Mouse (Mus musculus) ovary, postnatal 10 days (tissue): ENCODE measurements around the gene Stac.

Source experiments
- DNase-seq: peaks from one replicate; pipeline ENCODE4 v3.0.0; 2022; ENCODE audit warnings: low spot score

Stac gene

DNA sequence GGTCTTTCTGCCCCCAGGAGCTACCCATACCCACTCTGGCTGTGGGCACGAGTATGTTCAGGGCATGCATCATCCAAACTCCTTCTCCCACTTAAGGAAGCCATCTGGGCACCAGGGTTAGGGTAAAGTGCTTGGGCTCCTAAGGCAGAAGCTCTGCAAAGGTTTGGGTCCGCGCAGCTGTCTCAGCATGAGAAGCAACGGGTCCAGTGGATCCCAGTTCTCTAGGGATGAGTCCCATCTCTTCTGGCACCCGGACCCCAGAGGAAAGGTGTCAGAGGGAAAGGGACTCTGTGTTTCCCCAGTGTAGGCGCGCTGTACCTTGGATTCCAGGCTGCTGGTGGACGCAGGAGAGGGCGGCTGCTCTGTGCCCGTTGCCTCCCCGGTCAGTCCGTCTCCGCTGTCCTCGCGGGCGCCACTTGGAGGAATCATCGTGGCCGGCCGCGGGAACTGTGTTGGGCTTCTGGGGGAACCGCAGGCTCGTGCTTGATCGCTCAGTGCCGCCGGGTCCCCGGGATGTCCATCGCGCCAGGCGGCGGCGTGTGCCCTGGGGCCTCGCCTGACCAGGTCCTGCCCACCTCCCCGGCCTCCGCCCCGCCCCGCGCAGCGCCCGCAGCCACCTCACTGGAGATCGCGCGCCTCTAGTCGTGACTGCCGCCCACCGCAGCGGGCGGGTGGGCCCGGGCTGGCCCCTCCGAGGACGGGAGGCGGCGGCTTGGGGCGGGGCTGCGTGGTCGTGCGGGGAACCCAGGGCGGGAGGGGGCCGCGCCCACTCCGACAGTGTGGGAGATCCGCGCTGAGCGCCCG lies at the start of gene Stac:
TSS of gene Stac (minus strand) at position 669 of the 804 bp plus-strand sequence.
- no peak for DNase-seq

DNA sequence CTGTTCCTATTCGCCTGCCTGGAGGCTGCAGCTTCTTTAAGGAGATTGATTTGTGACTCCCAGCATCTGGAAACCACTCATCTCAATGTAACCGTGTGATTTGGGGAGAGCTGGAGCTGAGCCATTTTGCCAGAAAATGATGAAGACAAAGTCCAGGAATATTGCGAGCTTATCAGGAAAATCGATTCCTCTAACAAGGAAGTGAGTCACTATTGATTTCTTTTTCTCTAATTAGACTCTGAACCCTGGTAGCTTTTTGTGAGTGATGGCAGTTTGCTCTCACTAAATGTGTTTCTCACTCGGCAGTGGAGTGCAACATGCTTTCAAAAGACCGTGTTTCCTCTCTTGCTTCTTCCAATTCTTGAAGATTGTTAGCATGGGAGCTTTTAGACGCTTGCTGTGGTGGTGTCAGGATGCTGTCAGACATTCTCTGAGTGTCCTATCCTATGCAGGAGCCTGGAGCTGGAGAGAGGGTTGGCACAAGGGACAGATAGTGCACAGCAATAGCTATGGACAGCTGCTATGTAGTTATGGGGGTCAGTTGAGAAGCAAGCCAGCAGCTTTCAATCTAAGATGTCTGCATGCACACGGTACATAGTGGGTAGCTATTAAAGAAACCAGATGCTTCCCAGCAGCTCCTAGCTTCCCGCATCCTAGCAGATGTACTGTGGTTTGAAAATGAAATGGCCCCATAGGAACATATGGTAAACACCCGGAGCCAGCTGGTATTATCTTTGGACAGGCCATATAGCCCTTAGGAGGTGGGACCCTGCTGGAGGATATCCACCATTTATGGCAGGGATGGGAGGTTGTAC lies 49.5 kb upstream of the Stac start:
- no peak for DNase-seq

- DNase-seq: no peak
Observed at GRCm38 (mm10) chr9:111739026-111739425, 48.9 kb upstream of the Stac start.

DNA sequence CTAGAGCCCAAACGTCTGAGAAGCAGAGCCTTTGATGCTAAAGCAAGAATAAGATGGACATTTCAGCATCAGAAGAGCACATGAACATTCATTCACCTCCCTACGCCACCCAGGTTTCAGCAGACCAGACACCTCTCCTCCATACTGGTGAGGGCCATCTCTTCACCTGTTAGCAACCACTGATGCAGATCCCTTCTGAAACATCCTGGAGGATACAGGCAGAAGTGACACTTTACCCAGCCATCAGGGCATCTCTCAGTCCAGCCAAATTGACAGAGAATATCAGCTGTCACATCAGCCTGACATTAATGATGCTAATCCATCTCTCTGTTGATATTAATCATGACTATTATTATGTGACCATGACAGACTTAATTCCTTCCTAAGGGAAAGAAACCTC lies 47.6 kb upstream of the Stac start:
- DNase-seq: no peak

DNA sequence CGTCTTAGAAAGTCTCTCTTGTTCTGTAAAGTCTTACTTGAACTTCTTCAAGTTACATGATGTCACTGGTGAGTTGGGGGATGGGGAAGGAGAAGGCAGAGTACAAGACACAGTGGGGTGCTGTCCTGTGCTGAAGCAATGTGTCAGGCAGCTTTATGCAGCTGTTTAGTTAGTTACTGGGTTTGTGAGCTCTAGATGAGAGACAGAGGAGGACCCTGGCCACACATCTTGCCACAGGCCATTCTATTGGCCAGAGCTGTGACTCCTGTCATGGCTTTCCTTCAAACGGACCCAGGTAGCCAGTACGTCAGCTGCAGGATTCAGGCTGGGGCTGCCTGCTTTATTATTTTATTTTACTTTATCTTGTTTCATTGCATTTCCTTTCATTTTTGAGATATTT lies 45.8 kb upstream of the Stac start:
- DNase-seq: no peak

DNA sequence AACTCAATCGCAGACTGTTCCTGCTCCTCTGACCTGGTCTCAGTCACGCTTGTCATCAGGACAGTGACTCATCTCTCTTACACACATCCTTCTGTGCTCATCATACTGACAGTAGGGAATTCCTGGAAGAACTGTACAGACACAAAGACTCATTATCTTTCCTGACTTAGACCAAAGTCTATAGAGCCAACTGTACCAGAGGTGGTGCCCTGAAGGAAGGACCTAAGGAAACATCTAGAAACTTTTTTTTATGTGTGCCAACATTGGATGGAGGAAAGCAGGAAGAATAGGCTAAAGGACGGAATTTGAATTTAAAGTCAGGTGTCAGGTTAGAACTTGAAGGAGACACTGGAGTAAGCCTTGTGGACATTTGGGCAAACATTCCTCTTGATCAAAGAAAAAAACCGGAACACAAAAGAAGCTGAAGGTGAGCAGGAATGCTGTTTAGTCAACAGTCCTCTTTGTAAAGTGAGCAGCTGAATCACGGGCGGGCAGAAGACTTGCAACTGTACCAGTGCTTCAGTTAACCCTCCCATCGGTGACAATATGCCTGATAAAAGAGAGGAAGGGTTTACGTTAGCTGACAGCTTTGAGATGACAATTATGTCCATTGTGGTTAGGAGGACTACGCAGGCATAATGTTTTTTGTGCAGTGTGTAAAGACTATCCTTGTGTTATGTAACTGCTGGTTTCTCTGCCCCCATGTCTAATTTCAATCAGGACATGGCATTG lies 42.0 kb upstream of the Stac start:
- DNase-seq: no peak

DNA sequence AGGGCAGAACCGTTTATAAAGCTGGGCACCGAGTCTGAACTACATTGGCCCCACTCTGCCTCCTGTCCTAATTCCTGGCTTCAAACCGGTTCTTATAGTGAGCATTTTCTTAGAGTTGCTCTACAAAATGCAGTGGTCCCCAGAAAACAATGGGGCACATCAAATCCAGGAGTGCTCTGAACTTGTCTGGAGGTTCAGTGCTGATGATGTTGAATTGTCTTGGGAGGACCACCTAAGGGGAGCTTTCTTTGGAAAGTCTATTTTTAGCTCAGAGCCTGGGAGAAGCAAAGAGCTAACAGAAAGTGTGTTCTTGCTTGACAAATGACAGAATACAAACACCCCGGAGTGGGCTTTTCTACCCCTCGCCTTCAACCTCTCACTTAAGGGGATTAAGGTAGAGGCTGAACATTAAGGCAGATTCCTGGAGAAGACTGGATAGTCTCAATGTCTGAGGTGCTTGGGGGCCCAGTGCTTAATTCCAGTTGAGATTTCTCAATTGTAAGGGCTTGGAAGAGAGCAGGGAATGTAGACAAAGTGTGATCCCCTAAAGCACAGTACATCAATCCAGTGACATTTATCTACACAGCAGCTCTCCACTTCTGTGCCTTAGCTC lies 34.9 kb upstream of the Stac start:
- DNase-seq: no peak

DNA sequence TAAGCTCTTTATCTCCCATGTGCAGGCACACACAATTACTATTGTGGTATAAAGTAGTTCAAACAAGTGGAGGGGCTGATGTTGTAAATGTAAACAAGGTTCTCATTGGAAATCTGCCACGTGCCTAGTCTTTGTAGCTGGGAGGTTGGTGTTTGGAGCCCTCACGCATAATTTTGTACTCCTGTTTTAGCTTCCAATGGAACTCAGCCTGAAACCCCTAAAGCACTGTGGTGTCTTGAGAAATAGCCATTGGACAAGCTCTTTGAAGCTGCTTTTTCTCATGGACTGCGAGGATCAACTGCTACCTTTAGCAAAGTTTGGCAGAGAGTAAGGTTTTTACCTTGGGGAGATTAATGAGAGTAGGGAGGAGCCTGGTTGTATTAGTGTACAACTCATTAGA lies 24.3 kb upstream of the Stac start:
- no peak for DNase-seq

DNA sequence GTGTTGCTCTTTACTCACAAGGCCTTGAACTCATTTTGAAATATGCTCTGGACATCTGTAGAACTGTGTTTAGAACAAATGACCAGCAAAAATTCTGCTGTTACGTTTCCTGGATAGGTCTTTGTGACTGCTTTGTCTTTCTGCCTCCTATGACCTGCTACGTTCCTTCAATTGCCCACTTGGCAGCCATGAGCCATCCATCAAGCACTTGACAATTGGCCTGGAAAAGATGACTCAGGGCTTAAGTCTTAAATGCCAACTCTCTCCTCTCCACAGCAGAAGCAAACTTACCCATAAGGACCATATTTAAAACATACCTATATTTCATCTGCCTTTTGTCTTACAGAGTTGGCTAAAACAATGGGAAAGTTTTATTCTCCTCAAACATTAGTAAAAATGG lies 10.0 kb upstream of the Stac start:
- DNase-seq: no peak

DNA sequence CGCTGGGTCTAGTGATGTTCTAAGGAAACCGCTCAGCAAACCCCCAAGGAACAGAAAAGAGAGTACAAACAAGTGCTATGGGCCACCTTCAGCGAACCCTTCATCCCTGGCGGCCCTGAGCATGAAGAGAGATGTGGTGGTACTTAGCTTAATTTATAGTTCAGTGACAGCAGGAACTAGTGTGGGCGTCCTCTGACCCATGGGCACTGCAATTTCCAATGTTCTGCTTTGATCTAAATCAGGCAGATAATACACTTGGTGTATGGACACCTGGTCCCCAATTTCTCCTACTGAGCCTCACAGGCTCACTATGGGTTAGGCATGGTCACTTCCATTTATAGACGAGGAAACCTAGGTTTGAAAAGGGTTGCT lies 322 bp upstream of the Stac start:
- no peak for DNase-seq

GRCm38 (mm10) chr9:111689146-111689545 lies 1.0 kb downstream of the Stac start:
- no peak for DNase-seq

DNA sequence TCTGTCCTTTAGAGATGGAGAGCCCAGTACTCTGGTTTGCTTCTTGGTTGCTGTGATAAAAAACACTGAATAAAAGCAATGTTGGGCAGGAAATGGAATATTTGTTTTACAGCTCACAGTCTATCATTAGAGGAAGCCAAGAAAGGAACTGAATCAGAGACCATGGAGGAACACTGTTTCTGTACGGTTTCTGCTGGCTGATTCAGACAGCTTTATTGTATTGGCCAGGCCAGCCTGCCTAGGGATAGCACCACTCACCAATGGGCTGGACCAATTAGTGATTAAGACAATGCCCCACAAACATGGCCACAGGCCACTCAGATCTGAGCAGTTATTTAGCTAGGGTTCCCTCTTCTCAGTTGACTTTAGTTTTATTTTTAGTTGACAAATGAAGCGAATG lies 6.0 kb downstream of the Stac start:
- DNase-seq: no peak

- DNase-seq: no peak
Observed at GRCm38 (mm10) chr9:111679516-111679915, 10.6 kb downstream of the Stac start.

GRCm38 (mm10) chr9:111669816-111670215 lies 20.3 kb downstream of the Stac start:
- DNase-seq: no peak

DNA sequence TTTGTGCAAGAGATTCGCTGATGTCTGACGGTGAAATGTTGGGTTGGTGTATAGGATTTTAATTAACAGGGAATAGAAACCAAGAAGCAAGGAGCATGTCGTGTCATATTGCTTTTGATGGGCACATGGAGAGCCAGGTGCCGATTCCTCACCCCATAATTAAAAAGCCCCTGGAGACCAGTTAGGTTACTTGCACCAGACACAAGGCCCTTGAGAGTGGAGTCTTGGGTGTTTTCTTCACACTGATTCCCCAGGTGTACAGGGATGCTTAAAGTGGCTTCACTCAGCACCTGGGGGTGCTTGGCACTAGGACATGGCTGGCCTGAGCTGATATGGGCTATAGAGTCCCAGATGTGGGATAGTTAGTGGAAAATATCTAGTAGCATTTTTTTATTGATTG lies 35.1 kb downstream of the Stac start:
- DNase-seq: no peak

- no peak for DNase-seq
Observed at GRCm38 (mm10) chr9:111644228-111644627, 45.9 kb downstream of the Stac start.

DNA sequence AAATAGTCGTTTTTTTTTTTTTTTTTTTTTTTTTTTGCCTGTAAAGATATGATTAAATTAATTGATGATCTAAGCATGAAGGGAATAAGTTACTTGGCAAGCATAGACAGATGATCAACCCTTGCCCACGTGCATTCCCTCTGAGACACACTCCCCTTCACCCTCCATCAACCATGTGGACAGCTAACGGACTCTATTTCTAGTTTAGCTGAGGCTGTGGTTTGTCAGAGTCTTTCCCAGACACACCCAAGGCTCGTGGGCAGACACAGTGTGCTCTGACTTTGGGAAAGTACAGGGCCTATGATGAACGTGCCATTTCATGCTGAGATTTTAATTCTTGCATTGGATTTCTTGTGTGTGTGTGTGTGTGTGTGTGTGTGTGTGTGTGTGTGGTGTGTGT lies 46.8 kb downstream of the Stac start:
- DNase-seq: no peak

DNA sequence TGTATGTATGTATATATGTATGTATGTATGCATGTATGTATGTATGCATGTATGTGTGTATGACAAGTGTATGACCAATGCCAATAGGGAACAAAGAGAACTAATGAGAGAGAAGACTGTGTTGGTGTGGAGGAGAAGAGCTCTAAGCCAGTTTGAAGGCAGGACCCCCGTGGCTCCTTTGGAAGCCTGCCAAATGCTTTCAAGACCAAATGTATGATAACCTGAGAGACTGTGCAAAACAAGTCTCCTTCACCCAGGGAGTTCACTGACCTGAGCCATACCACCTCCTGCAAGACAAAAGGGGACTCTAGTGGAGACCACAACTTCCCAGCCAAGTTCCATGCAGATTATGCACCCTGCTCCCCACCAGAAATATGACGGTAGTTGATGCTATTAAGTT lies 52.5 kb downstream of the Stac start:
- no peak for DNase-seq

- DNase-seq: no peak
Observed at GRCm38 (mm10) chr9:111632833-111633232, 57.3 kb downstream of the Stac start.

GRCm38 (mm10) chr9:111621191-111621590 lies 69.0 kb downstream of the Stac start:
- no peak for DNase-seq

- no peak for DNase-seq
Observed at GRCm38 (mm10) chr9:111611341-111611740, 78.8 kb downstream of the Stac start.

GRCm38 (mm10) chr9:111608762-111609161 lies 81.4 kb downstream of the Stac start:
- DNase-seq: no peak
